Mouse (Mus musculus) T-cell, adult 2 months (primary cell): ENCODE measurements around the gene Ddah2.

Experiments used
- DNase-seq: peaks from one replicate; pipeline ENCODE4 v3.0.0; 2022; ENCODE audit warnings: low spot score

The Ddah2 gene

GRCm38 (mm10) chr17:35105740-35106389 lies 47.0 kb downstream of the Ddah2 start:
- DNase-seq = peak; percentile 18

GRCm38 (mm10) chr17:35106522-35106921 lies 47.7 kb downstream of the Ddah2 start:
- no peak for DNase-seq

- no peak for DNase-seq
Measured at GRCm38 (mm10) chr17:35108097-35108496, 49.3 kb downstream of the Ddah2 start, which contains the start of gene Ly6g5c. Gene Ly6g5c, plus strand, starts transcription at chr17:35108279.
